Mouse (Mus musculus): ENCODE data around the gene Msi2. TPM values are rescaled to one million over a fixed set of nuclear protein-coding genes. Genes with fewer than 3 reads are reported as not detected.

Gene Msi2
- polyA plus RNA-seq, 1 experiment from 2014 or later = 33.1 TPM

GRCm38 (mm10) chr11:88689831-88690459 is 28.4 kb downstream of the Msi2 start:
- WGBS = 15% methylated on average over 14 of the region's 14 CpGs
- Histone ChIP-seq H3K9ac (replicated peaks; ENCODE audit: low read length) (no peak overlapping the region), H3K4me3 (replicated peaks; ENCODE audit: low read depth, low read length) (no peak overlapping the region), H3K27ac (replicated peaks; ENCODE audit: low read depth, low read length) (0 out of 2 replicates have a peak overlapping the region, but pooled peaks have one; percentile 13), H3K9me3 (ENCODE audit: control insufficient read depth, low read length) (no peaks in the 10 kb centered on the region), H3K4me1 (ENCODE audit: control insufficient read depth, insufficient read depth, low read length) (peaks cover 48% of the 10 kb centered on the region), H3K4me2 (ENCODE audit: low read length) (0 out of 2 replicates have a peak overlapping the region, but pooled peaks have one; percentile 9), H3K36me3 (ENCODE audit: control insufficient read depth, insufficient read depth, low read length) (peaks cover 27% of the 10 kb centered on the region), H3K27me3 (ENCODE audit: control insufficient read depth, insufficient read depth, low read length) (no peaks in the 10 kb centered on the region)
- DNase-seq (no peak), ATAC-seq (ENCODE audit: low FRiP score, low TSS enrichment) (no peak)

GRCm38 (mm10) chr11:88688644-88689043 is 29.7 kb downstream of the Msi2 start:
- Histone ChIP-seq H3K4me3 (replicated peaks; ENCODE audit: low read depth, low read length) (no peak overlapping the region), H3K4me2 (ENCODE audit: low read length) (no peak overlapping the region), H3K9ac (replicated peaks; ENCODE audit: low read length) (no peak overlapping the region), H3K27ac (replicated peaks; ENCODE audit: low read depth, low read length) (peak overlapping the region; percentile 22; the same call in 1 of the 2 replicates), H3K9me3 (ENCODE audit: control insufficient read depth, low read length) (no peaks in the 10 kb centered on the region), H3K36me3 (ENCODE audit: control insufficient read depth, insufficient read depth, low read length) (peaks cover 35% of the 10 kb centered on the region), H3K4me1 (ENCODE audit: control insufficient read depth, insufficient read depth, low read length) (peaks cover 42% of the 10 kb centered on the region), H3K27me3 (ENCODE audit: control insufficient read depth, insufficient read depth, low read length) (no peaks in the 10 kb centered on the region)
- ATAC-seq (ENCODE audit: low FRiP score, low TSS enrichment) (no peak), DNase-seq (no peak)
- WGBS = 95% methylated on average over 8 of the region's 8 CpGs

GRCm38 (mm10) chr11:88687711-88688110 is 30.6 kb downstream of the Msi2 start:
- H3K4me3 ChIP-seq (replicated peaks; ENCODE audit: low read depth, low read length) = no peak overlapping the region
- no peak overlapping the region for H3K9ac ChIP-seq (replicated peaks; ENCODE audit: low read length)
- H3K4me1 ChIP-seq (ENCODE audit: control insufficient read depth, insufficient read depth, low read length) = peaks cover 45% of the 10 kb centered on the region
- H3K36me3 ChIP-seq (ENCODE audit: control insufficient read depth, insufficient read depth, low read length) = peaks cover 35% of the 10 kb centered on the region
- no peak overlapping the region for H3K27ac ChIP-seq (replicated peaks; ENCODE audit: low read depth, low read length)
- H3K27me3 ChIP-seq (ENCODE audit: control insufficient read depth, insufficient read depth, low read length) = no peaks in the 10 kb centered on the region
- no peak overlapping the region for H3K4me2 ChIP-seq (ENCODE audit: low read length)
- H3K9me3 ChIP-seq (ENCODE audit: control insufficient read depth, low read length) = no peaks in the 10 kb centered on the region
- ATAC-seq (ENCODE audit: low FRiP score, low TSS enrichment) (no peak), DNase-seq (no peak)
- WGBS = 88% methylated on average over 12 of the region's 12 CpGs

- Histone ChIP-seq H3K36me3 (ENCODE audit: control insufficient read depth, insufficient read depth, low read length) (peaks cover 35% of the 10 kb centered on the region), H3K4me3 (replicated peaks; ENCODE audit: low read depth, low read length) (no peak overlapping the region), H3K27me3 (ENCODE audit: control insufficient read depth, insufficient read depth, low read length) (no peaks in the 10 kb centered on the region), H3K4me2 (ENCODE audit: low read length) (no peak overlapping the region), H3K9me3 (ENCODE audit: control insufficient read depth, low read length) (no peaks in the 10 kb centered on the region), H3K4me1 (ENCODE audit: control insufficient read depth, insufficient read depth, low read length) (peaks cover 52% of the 10 kb centered on the region), H3K27ac (replicated peaks; ENCODE audit: low read depth, low read length) (no peak overlapping the region), H3K9ac (replicated peaks; ENCODE audit: low read length) (no peak overlapping the region)
- ATAC-seq (ENCODE audit: low FRiP score, low TSS enrichment) (no peak), DNase-seq (no peak)
- WGBS = 87% methylated on average over 5 of the region's 5 CpGs
Observed at GRCm38 (mm10) chr11:88687010-88687409, 31.3 kb downstream of the Msi2 start.

- Histone ChIP-seq H3K4me2 (ENCODE audit: low read length) (no peak overlapping the region), H3K4me3 (replicated peaks; ENCODE audit: low read depth, low read length) (no peak overlapping the region), H3K4me1 (ENCODE audit: control insufficient read depth, insufficient read depth, low read length) (peaks cover 50% of the 10 kb centered on the region), H3K27ac (replicated peaks; ENCODE audit: low read depth, low read length) (no peak overlapping the region), H3K9ac (replicated peaks; ENCODE audit: low read length) (no peak overlapping the region), H3K9me3 (ENCODE audit: control insufficient read depth, low read length) (no peaks in the 10 kb centered on the region), H3K27me3 (ENCODE audit: control insufficient read depth, insufficient read depth, low read length) (no peaks in the 10 kb centered on the region), H3K36me3 (ENCODE audit: control insufficient read depth, insufficient read depth, low read length) (peaks cover 35% of the 10 kb centered on the region)
- ATAC-seq (ENCODE audit: low FRiP score, low TSS enrichment) (no peak), DNase-seq (no peak)
- 94% methylated on average over 7 of the region's 7 CpGs for WGBS
Observed at GRCm38 (mm10) chr11:88686061-88686460, 32.3 kb downstream of the Msi2 start.

- Histone ChIP-seq H3K27ac (replicated peaks; ENCODE audit: low read depth, low read length) (peak overlapping the region; percentile 46; the same call in 1 of the 2 replicates), H3K4me3 (replicated peaks; ENCODE audit: low read depth, low read length) (no peak overlapping the region), H3K36me3 (ENCODE audit: control insufficient read depth, insufficient read depth, low read length) (peaks cover 35% of the 10 kb centered on the region), H3K9me3 (ENCODE audit: control insufficient read depth, low read length) (no peaks in the 10 kb centered on the region), H3K4me1 (ENCODE audit: control insufficient read depth, insufficient read depth, low read length) (peaks cover 40% of the 10 kb centered on the region), H3K9ac (replicated peaks; ENCODE audit: low read length) (no peak overlapping the region), H3K4me2 (ENCODE audit: low read length) (no peak overlapping the region), H3K27me3 (ENCODE audit: control insufficient read depth, insufficient read depth, low read length) (no peaks in the 10 kb centered on the region)
- 61% methylated on average over 14 of the region's 14 CpGs for WGBS
- DNase-seq (peak; percentile 45), ATAC-seq (ENCODE audit: low FRiP score, low TSS enrichment) (no peak)
Observed at GRCm38 (mm10) chr11:88683026-88683770, 35.1 kb downstream of the Msi2 start.

DNA sequence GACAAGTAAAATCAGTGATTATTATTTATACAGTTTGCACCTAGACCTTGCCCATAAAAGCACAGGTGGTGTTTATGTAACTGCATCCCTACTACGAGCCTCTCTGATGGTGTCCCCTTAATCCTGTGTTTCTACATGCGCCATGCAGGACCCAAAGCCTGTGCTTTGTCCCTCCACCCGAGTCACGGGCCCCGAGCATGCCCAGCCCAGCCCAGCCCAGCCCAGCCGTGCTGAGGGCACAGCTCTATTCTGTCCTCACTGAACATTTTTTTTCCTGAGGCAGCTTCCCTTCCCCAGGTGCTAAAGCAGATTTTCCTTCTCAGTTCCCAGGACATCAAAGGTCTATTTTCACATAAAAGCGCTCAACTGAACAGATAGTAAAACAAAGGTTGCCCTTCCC is 41.0 kb downstream of the Msi2 start:
- WGBS = 67% methylated on average over 7 of the region's 7 CpGs
- Histone ChIP-seq H3K27me3 (ENCODE audit: control insufficient read depth, insufficient read depth, low read length) (no peaks in the 10 kb centered on the region), H3K9me3 (ENCODE audit: control insufficient read depth, low read length) (no peaks in the 10 kb centered on the region), H3K4me3 (replicated peaks; ENCODE audit: low read depth, low read length) (no peak overlapping the region), H3K36me3 (ENCODE audit: control insufficient read depth, insufficient read depth, low read length) (peaks cover 37% of the 10 kb centered on the region), H3K4me1 (ENCODE audit: control insufficient read depth, insufficient read depth, low read length) (peaks cover 24% of the 10 kb centered on the region), H3K9ac (replicated peaks; ENCODE audit: low read length) (no peak overlapping the region), H3K4me2 (ENCODE audit: low read length) (no peak overlapping the region), H3K27ac (replicated peaks; ENCODE audit: low read depth, low read length) (peak overlapping the region; percentile 47)
- no peak for DNase-seq
- no peak for ATAC-seq (ENCODE audit: low FRiP score, low TSS enrichment)

DNA sequence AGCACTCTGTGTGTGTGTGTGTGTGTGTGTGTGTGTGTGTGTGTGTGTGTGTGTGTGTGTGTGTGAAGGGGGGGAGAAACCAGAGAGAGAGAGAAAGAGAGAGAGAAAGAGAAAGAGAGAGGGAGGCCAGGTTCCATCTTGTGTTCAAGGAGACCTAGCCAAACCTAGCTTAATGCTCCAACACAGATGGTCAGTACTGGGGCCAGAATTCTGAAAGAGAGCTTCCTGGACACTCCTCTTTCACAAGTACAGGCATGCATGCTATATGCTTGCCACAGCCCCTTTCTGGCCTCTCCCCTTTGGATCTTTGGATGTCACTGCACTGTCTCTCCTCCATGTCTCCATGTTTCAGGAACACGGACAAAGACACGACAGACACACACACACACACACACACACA is 41.7 kb downstream of the Msi2 start:
- no peaks in the 10 kb centered on the region for H3K27me3 ChIP-seq (ENCODE audit: control insufficient read depth, insufficient read depth, low read length)
- H3K27ac ChIP-seq (replicated peaks; ENCODE audit: low read depth, low read length) = no peak overlapping the region
- H3K9ac ChIP-seq (replicated peaks; ENCODE audit: low read length) = no peak overlapping the region
- WGBS = 92% methylated on average over 2 of the region's 2 CpGs
- H3K4me1 ChIP-seq (ENCODE audit: control insufficient read depth, insufficient read depth, low read length) = peaks cover 18% of the 10 kb centered on the region
- H3K9me3 ChIP-seq (ENCODE audit: control insufficient read depth, low read length) = no peaks in the 10 kb centered on the region
- ATAC-seq (ENCODE audit: low FRiP score, low TSS enrichment) (no peak), DNase-seq (no peak)
- H3K4me2 ChIP-seq (ENCODE audit: low read length) = no peak overlapping the region
- H3K4me3 ChIP-seq (replicated peaks; ENCODE audit: low read depth, low read length) = no peak overlapping the region
- H3K36me3 ChIP-seq (ENCODE audit: control insufficient read depth, insufficient read depth, low read length) = peaks cover 41% of the 10 kb centered on the region
